Mouse (Mus musculus): ENCODE data around the gene Myrip. TPM values are rescaled to one million over a fixed set of nuclear protein-coding genes. Genes with fewer than 3 reads are reported as not detected.

Gene Myrip
- polyA plus RNA-seq, 1 experiment, result 1.3 TPM

GRCm38 (mm10) chr9:120504423-120504822 lies 203.1 kb downstream of the Myrip start:
- no peak for DNase-seq (ENCODE audit: low read depth, low spot score)
- WGBS, result 71% methylated on average over 2 of the region's 2 CpGs

GRCm38 (mm10) chr9:120511781-120512180 lies 210.5 kb downstream of the Myrip start:
- DNase-seq (ENCODE audit: low read depth, low spot score), result no peak
- 75% methylated on average over 3 of the region's 3 CpGs for WGBS

DNA sequence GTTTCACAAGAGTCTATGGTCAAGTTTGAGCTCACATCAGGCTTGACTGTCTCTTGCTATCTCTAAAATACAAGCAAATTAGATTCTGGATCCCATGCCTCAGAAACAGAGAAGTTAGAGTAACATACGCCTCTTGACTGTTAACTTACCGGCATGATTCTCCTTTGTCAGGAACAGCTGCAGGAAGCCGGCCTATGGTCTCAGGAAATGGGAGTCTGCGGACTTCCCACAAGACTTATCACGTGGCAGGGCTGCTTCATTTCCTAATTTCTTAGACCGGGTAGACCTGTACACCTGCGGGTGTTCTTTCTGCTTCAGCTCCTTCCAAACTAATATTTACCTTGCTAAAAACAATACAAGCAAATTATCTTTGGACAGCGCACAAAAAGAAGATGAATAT lies 215.4 kb downstream of the Myrip start:
- WGBS, result 66% methylated on average over 8 of the region's 8 CpGs
- no peak for DNase-seq (ENCODE audit: low read depth, low spot score)

GRCm38 (mm10) chr9:120518946-120519345 lies 217.6 kb downstream of the Myrip start:
- no peak for DNase-seq (ENCODE audit: low read depth, low spot score)
- WGBS, result 52% methylated on average over 3 of the region's 3 CpGs

DNA sequence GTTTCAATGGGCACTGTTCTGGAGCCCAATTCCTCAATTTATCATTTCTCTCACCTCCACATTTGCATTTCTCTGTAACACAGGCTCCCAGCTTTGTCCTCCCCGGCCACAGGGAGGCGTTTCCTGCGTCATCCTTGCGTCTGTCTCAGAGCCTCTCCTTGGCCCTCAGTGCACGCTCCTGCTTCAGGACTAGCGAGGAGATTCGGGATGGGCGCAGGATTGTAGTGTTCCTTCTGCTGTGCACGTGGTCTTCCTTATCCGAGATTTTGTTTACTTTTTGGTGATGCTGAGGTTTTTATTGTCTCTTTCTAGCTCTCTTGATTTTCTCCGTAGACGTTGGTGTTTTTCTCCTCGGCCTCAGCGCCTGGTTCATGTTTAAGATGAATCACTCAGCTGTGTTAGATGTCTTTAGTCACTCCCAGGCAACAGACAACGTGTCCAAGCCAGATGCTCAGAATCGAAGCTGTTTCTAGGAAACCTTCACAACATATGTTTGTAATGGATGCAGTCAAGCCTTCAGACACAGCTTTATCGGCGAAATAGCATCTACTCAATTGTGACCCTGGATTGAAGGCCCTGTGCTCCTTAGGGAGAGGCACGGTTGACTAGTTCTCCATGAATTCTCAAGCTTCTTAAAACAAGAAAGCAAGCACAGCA lies 218.3 kb downstream of the Myrip start:
- no peak for DNase-seq (ENCODE audit: low read depth, low spot score)
- 17% methylated on average over 19 of the region's 19 CpGs for WGBS

GRCm38 (mm10) chr9:120521161-120521560 lies 219.8 kb downstream of the Myrip start:
- WGBS, result 82% methylated on average over 1 of the region's 1 CpGs

More at GRCm38 (mm10) chr9:120521161-120521560, 219.8 kb downstream of the Myrip start:
- no peak for DNase-seq (ENCODE audit: low read depth, low spot score)

Other genes starting within 250 kb of the Myrip start
- 6.1 and 11.3 TPM in 2 replicates for gene Cx3cr1, start 231.6 kb upstream of the Myrip start, polyA plus RNA-seq (2012; rRNA removed)
- 0.20 and 0.47 TPM in 2 replicates for gene Ccr8, start 209.4 kb upstream of the Myrip start, polyA plus RNA-seq (2012; rRNA removed)
- gene Slc25a38, start 191.1 kb upstream of the Myrip start, polyA plus RNA-seq (2012; rRNA removed), result 22.9 and 25.9 TPM in 2 replicates
- gene Rpsa, start 173.8 kb upstream of the Myrip start, polyA plus RNA-seq (2012; rRNA removed), result 2,119 and 2,302 TPM in 2 replicates
- gene Mobp, start 151.8 kb upstream of the Myrip start, polyA plus RNA-seq (2012; rRNA removed), result not detected in 2 replicates
- 20.8 and 23.8 TPM in 2 replicates for gene Eif1b, start 190.7 kb downstream of the Myrip start, polyA plus RNA-seq (2012; rRNA removed)
- gene Entpd3, start 238.3 kb downstream of the Myrip start, polyA plus RNA-seq (2012; rRNA removed), result 1.6 and 1.8 TPM in 2 replicates